Mouse (Mus musculus) heart, postnatal 0 days (tissue): ENCODE results near the gene Olfr764-ps1.
"Not testable (repeated sequence)": the region's sequence is repeated elsewhere in the genome, so short reads cannot be mapped to it uniquely, and the experiment has no call there.

ENCODE experiments used
- CTCF ChIP-seq: IDR thresholded peaks from 2 replicates; pipeline ENCODE4 v1.5.1; 2016; ENCODE audit warnings: antibody characterized with exemption, control low read depth, low read depth
- EP300 ChIP-seq: IDR thresholded peaks from 2 replicates; pipeline ENCODE4 v1.6.1; 2016; ENCODE audit warnings: antibody characterized with exemption, low read depth

DNA sequence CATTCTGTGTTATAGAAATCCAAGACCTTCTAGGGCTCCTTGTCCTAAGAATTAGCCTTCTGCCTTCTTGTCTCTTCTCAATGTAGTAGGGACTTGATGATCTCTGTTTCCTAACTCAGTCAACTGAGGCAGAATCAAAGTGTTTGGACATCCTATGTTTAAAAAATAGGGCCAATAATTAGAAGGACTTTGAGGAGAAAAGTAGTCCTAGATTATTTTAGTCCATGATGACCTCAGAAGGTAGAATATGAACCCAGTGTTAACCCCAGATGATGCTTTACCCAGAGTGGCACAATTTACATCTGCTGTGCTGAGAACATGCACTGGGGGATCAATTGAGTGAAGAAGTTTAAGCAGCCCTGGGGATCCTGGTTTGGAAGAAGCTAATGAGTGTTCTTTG, 10.2 kb upstream of the Olfr764-ps1 start, which contains the start of gene Olfr765:
- not testable (repeated sequence) for TF ChIP-seq CTCF, EP300
